Mouse (Mus musculus) brain, embryonic 18.5 days (tissue): Measurements from ENCODE around the gene Arhgef18.

ENCODE experiments used
- DNase-seq: peaks from one replicate; pipeline ENCODE4 v3.0.0-alpha.2; 2012; ENCODE audit warnings: low read depth, low spot score

Gene Arhgef18

GRCm38 (mm10) chr8:3392771-3393710, at the start of gene Arhgef18:
Gene Arhgef18, plus strand, starts transcription at chr8:3393006.
- peak; percentile 67 for DNase-seq

- no peak for DNase-seq
Measured at GRCm38 (mm10) chr8:3345337-3345736, 47.5 kb upstream of the Arhgef18 start.

GRCm38 (mm10) chr8:3346691-3347413, 46.0 kb upstream of the Arhgef18 start:
- no peak for DNase-seq

- no peak for DNase-seq
Measured at GRCm38 (mm10) chr8:3348142-3348823, 44.5 kb upstream of the Arhgef18 start.

- no peak for DNase-seq
Measured at GRCm38 (mm10) chr8:3350747-3351146, 42.1 kb upstream of the Arhgef18 start.

- no peak for DNase-seq
Measured at GRCm38 (mm10) chr8:3352715-3353114, 40.1 kb upstream of the Arhgef18 start.

- DNase-seq: no peak
Measured at GRCm38 (mm10) chr8:3353189-3353810, 39.5 kb upstream of the Arhgef18 start, which contains the start of gene A430078G23Rik. Gene A430078G23Rik, plus strand, starts transcription at chr8:3353415.

- DNase-seq: no peak
Measured at GRCm38 (mm10) chr8:3353811-3354442, 38.9 kb upstream of the Arhgef18 start.

GRCm38 (mm10) chr8:3354443-3354812, 38.4 kb upstream of the Arhgef18 start:
- no peak for DNase-seq

GRCm38 (mm10) chr8:3355586-3355985, 37.2 kb upstream of the Arhgef18 start:
- no peak for DNase-seq

- no peak for DNase-seq
Measured at GRCm38 (mm10) chr8:3358060-3358459, 34.7 kb upstream of the Arhgef18 start.

GRCm38 (mm10) chr8:3367086-3367485, 25.7 kb upstream of the Arhgef18 start:
- DNase-seq: no peak

- DNase-seq: no peak
Measured at GRCm38 (mm10) chr8:3368091-3368490, 24.7 kb upstream of the Arhgef18 start.

GRCm38 (mm10) chr8:3375748-3376147, 17.1 kb upstream of the Arhgef18 start:
- DNase-seq: no peak

- no peak for DNase-seq
Measured at GRCm38 (mm10) chr8:3376641-3377274, 16.0 kb upstream of the Arhgef18 start.

- no peak for DNase-seq
Measured at GRCm38 (mm10) chr8:3387286-3387685, 5.5 kb upstream of the Arhgef18 start.

GRCm38 (mm10) chr8:3388591-3389338, 4.0 kb upstream of the Arhgef18 start:
- no peak for DNase-seq

GRCm38 (mm10) chr8:3389506-3389905, 3.3 kb upstream of the Arhgef18 start:
- no peak for DNase-seq

GRCm38 (mm10) chr8:3392293-3392692, 513 bp upstream of the Arhgef18 start:
- no peak for DNase-seq

- DNase-seq: no peak
Measured at GRCm38 (mm10) chr8:3394600-3394999, 1.8 kb downstream of the Arhgef18 start.
